Mouse (Mus musculus): Measurements from ENCODE around the gene Plb1. TPM values are rescaled to one million over a fixed set of nuclear protein-coding genes. Genes with fewer than 3 reads are reported as not detected.

Gene Plb1
- polyA plus RNA-seq, 1 experiment, result 77.1 TPM

DNA sequence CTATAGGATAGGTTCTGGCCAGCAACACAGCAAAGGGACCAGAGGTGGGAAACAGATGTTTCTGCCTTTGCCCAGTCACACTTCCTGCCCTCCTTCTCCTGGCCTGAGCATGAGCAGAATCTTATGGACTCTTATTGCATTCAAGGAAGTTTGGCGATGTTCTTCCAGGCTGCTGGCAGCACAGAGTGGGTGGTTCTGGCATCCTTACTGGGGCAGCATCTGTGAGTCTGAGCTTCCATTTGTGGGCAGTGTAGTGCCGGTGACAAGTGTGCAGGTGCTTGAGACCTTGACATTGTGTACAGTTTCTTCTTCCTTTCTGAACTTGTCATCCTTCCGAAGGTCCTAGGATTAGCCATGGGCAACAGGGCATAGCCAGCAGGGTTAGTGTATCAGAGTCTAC is 12.9 kb downstream of the Plb1 start:
- H3K27ac ChIP-seq (ENCODE audit: control insufficient read depth, insufficient read depth, low read depth, low read length), result no peak overlapping the region
- no peaks in the 10 kb centered on the region for H3K4me1 ChIP-seq (ENCODE audit: control insufficient read depth, insufficient read depth, low read length)
- TF ChIP-seq CTCF (IDR thresholded peaks at IDR 0.05; ENCODE audit: control insufficient read depth, insufficient read depth, insufficient replicate concordance, low read depth, low read length) (no peak), POLR2A (IDR thresholded peaks at IDR 0.05; ENCODE audit: control insufficient read depth, low read depth, low read length) (no peak)
- H3K36me3 ChIP-seq (ENCODE audit: control insufficient read depth, insufficient read depth, low read length), result no peaks in the 10 kb centered on the region
- H3K4me3 ChIP-seq (ENCODE audit: control insufficient read depth, low read depth, low read length), result no peak overlapping the region
- H3K27me3 ChIP-seq (ENCODE audit: control insufficient read depth, insufficient read depth, low read length), result no peaks in the 10 kb centered on the region

DNA sequence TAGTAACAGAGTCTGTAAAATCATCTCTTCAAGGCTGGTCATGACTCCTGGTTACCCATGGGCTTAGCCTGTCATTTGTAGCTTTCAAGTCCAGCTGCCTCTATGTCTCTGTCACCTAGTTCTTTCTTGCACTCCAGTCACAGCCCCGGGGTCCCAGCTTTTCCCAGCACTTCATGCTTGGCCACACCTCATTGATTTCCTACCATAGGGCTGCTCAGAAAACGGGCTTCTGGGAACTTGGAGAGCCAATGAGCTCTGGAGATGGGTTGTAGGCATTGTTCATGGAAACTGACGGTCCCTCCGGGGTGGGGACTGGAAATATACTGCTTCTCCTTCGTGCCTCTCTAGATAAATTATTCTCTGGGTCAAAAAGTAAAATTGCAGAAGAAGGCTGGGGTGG is 28.2 kb downstream of the Plb1 start:
- H3K36me3 ChIP-seq (ENCODE audit: control insufficient read depth, insufficient read depth, low read length), result no peaks in the 10 kb centered on the region
- no peaks in the 10 kb centered on the region for H3K4me1 ChIP-seq (ENCODE audit: control insufficient read depth, insufficient read depth, low read length)
- no peak overlapping the region for H3K4me3 ChIP-seq (ENCODE audit: control insufficient read depth, low read depth, low read length)
- H3K27me3 ChIP-seq (ENCODE audit: control insufficient read depth, insufficient read depth, low read length), result no peaks in the 10 kb centered on the region
- TF ChIP-seq CTCF (IDR thresholded peaks at IDR 0.05; ENCODE audit: control insufficient read depth, insufficient read depth, insufficient replicate concordance, low read depth, low read length) (no peak), POLR2A (IDR thresholded peaks at IDR 0.05; ENCODE audit: control insufficient read depth, low read depth, low read length) (no peak)
- H3K27ac ChIP-seq (ENCODE audit: control insufficient read depth, insufficient read depth, low read depth, low read length), result no peak overlapping the region

DNA sequence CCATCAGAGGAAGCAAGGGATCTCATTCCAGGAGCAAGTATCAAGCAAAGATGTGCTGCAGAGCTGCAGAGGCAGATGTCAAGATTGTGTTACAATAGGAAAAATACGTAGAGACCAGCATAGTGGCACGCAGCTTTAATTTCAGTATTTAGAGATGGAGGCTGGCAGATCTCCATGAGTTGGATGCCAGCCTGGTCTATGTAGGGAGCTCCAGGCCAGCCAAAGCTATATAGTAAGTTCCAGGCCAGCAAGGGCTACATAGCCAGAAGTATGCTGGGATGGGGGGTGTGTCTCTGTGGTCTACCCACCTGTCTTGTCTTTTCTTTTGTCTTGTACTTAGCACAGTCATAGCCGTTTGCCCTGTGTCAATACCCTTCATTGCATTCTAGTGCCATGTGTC is 28.7 kb downstream of the Plb1 start:
- Histone ChIP-seq H3K27me3 (ENCODE audit: control insufficient read depth, insufficient read depth, low read length) (no peaks in the 10 kb centered on the region), H3K4me1 (ENCODE audit: control insufficient read depth, insufficient read depth, low read length) (no peaks in the 10 kb centered on the region), H3K4me3 (ENCODE audit: control insufficient read depth, low read depth, low read length) (no peak overlapping the region), H3K36me3 (ENCODE audit: control insufficient read depth, insufficient read depth, low read length) (no peaks in the 10 kb centered on the region), H3K27ac (ENCODE audit: control insufficient read depth, insufficient read depth, low read depth, low read length) (no peak overlapping the region)
- no peak for TF ChIP-seq CTCF (IDR thresholded peaks at IDR 0.05; ENCODE audit: control insufficient read depth, insufficient read depth, insufficient replicate concordance, low read depth, low read length)
- TF ChIP-seq POLR2A (IDR thresholded peaks at IDR 0.05; ENCODE audit: control insufficient read depth, low read depth, low read length), result no peak

- H3K4me1 ChIP-seq (ENCODE audit: control insufficient read depth, insufficient read depth, low read length), result no peaks in the 10 kb centered on the region
- H3K4me3 ChIP-seq (ENCODE audit: control insufficient read depth, low read depth, low read length), result no peak overlapping the region
- TF ChIP-seq POLR2A (IDR thresholded peaks at IDR 0.05; ENCODE audit: control insufficient read depth, low read depth, low read length) (no peak), CTCF (IDR thresholded peaks at IDR 0.05; ENCODE audit: control insufficient read depth, insufficient read depth, insufficient replicate concordance, low read depth, low read length) (no peak)
- no peak overlapping the region for H3K27ac ChIP-seq (ENCODE audit: control insufficient read depth, insufficient read depth, low read depth, low read length)
- no peaks in the 10 kb centered on the region for H3K36me3 ChIP-seq (ENCODE audit: control insufficient read depth, insufficient read depth, low read length)
- H3K27me3 ChIP-seq (ENCODE audit: control insufficient read depth, insufficient read depth, low read length), result no peaks in the 10 kb centered on the region
Measured at GRCm38 (mm10) chr5:32262534-32262933, 30.0 kb downstream of the Plb1 start.

DNA sequence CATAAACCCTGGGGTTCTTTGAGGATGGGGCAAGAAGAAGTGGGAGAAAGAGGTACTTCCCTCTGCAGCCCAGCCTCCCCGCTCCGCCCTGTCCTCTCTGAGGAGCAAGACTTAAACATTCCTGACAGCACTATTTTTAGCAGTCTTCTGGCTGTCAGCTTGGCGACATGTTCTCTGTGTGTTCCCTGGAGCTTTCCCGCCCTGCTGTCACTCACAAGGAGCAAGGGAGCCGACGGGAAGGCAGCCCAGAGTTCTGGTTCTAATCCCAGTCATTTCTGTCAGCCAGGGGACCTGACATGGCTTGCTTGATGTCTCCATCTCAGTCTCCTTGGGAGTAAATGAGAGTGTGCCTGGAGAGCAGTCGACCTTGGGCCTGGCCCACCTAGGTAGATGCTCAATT is 40.0 kb downstream of the Plb1 start:
- Histone ChIP-seq H3K4me3 (ENCODE audit: control insufficient read depth, low read depth, low read length) (no peak overlapping the region), H3K36me3 (ENCODE audit: control insufficient read depth, insufficient read depth, low read length) (no peaks in the 10 kb centered on the region), H3K27me3 (ENCODE audit: control insufficient read depth, insufficient read depth, low read length) (no peaks in the 10 kb centered on the region), H3K27ac (ENCODE audit: control insufficient read depth, insufficient read depth, low read depth, low read length) (no peak overlapping the region), H3K4me1 (ENCODE audit: control insufficient read depth, insufficient read depth, low read length) (no peaks in the 10 kb centered on the region)
- no peak for TF ChIP-seq POLR2A (IDR thresholded peaks at IDR 0.05; ENCODE audit: control insufficient read depth, low read depth, low read length)
- no peak for TF ChIP-seq CTCF (IDR thresholded peaks at IDR 0.05; ENCODE audit: control insufficient read depth, insufficient read depth, insufficient replicate concordance, low read depth, low read length)

DNA sequence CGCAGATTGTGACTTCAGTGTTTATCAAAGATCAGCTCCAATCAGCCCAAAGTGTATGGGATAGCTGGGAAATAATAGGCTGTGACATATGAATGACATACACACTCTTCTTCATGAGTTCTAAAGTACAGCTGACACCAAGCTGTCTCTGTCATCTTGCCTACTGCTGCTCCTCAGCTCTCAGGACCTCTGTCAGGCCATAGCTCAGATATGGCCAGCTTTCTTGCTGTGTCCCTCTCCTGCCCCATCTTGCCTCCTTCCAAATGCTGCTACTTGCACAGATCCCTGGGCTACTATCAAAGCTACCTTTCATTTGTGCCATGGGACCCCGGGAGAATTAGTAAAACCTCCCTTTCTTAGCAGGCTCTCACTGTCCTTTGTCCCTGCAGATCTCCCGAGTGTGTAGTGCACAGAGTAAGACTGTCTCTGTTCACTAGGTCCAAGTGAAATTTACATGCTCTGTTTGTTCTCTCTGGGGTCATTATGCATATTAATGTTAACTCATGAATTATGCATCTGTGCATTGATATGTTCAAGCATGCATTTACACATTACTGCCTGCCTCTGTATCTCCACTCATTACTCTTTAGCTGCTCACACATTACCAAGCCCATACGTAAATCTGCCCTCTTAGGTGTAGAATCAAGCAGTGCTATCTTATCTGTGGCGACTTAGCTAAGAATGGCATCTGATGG is 45.6 kb downstream of the Plb1 start:
- H3K27me3 ChIP-seq (ENCODE audit: control insufficient read depth, insufficient read depth, low read length), result no peaks in the 10 kb centered on the region
- no peak overlapping the region for H3K4me3 ChIP-seq (ENCODE audit: control insufficient read depth, low read depth, low read length)
- no peak for TF ChIP-seq POLR2A (IDR thresholded peaks at IDR 0.05; ENCODE audit: control insufficient read depth, low read depth, low read length)
- no peak overlapping the region for H3K27ac ChIP-seq (ENCODE audit: control insufficient read depth, insufficient read depth, low read depth, low read length)
- H3K36me3 ChIP-seq (ENCODE audit: control insufficient read depth, insufficient read depth, low read length), result no peaks in the 10 kb centered on the region
- no peaks in the 10 kb centered on the region for H3K4me1 ChIP-seq (ENCODE audit: control insufficient read depth, insufficient read depth, low read length)

DNA sequence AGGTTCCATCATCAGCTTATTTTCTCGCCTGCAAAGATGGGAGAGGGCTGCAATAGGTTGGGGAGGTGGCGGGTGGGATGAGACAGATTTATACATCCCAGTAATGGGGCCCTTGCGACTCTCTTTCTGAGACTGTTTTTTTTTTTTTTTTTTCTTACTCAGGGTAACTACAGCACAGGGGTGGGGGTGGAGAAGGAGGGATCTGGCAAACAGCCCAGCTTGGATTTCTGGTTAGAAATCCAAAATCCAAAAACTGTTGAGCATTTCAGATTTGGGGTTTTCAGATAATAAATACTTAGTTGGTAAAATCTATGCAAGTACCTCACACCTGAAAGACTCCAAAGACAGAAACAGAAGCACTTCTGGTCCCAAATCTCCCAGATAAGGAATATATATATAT is 47.6 kb downstream of the Plb1 start:
- H3K27ac ChIP-seq (ENCODE audit: control insufficient read depth, insufficient read depth, low read depth, low read length), result no peak overlapping the region

GRCm38 (mm10) chr5:32282345-32282744 is 49.8 kb downstream of the Plb1 start:
- Histone ChIP-seq H3K4me1 (ENCODE audit: control insufficient read depth, insufficient read depth, low read length) (no peaks in the 10 kb centered on the region), H3K4me3 (ENCODE audit: control insufficient read depth, low read depth, low read length) (no peak overlapping the region), H3K27me3 (ENCODE audit: control insufficient read depth, insufficient read depth, low read length) (no peaks in the 10 kb centered on the region), H3K27ac (ENCODE audit: control insufficient read depth, insufficient read depth, low read depth, low read length) (no peak overlapping the region), H3K36me3 (ENCODE audit: control insufficient read depth, insufficient read depth, low read length) (no peaks in the 10 kb centered on the region)
- TF ChIP-seq POLR2A (IDR thresholded peaks at IDR 0.05; ENCODE audit: control insufficient read depth, low read depth, low read length) (no peak), CTCF (IDR thresholded peaks at IDR 0.05; ENCODE audit: control insufficient read depth, insufficient read depth, insufficient replicate concordance, low read depth, low read length) (no peak)

More for the DNA sequence above, 47.6 kb downstream of the Plb1 start:
- TF ChIP-seq CTCF (IDR thresholded peaks at IDR 0.05; ENCODE audit: control insufficient read depth, insufficient read depth, insufficient replicate concordance, low read depth, low read length), result no peak
- no peak for TF ChIP-seq POLR2A (IDR thresholded peaks at IDR 0.05; ENCODE audit: control insufficient read depth, low read depth, low read length)
- Histone ChIP-seq H3K4me1 (ENCODE audit: control insufficient read depth, insufficient read depth, low read length) (no peaks in the 10 kb centered on the region), H3K36me3 (ENCODE audit: control insufficient read depth, insufficient read depth, low read length) (no peaks in the 10 kb centered on the region), H3K27me3 (ENCODE audit: control insufficient read depth, insufficient read depth, low read length) (no peaks in the 10 kb centered on the region), H3K4me3 (ENCODE audit: control insufficient read depth, low read depth, low read length) (no peak overlapping the region)
